Mouse (Mus musculus) embryonic facial prominence, embryonic 11.5 days (tissue): Measurements from ENCODE around the gene Dnajb5. TPM values are rescaled to one million over a fixed set of nuclear protein-coding genes. Genes with fewer than 3 reads are reported as not detected.
"Not testable (repeated sequence)": the region's sequence is repeated elsewhere in the genome, so short reads cannot be mapped to it uniquely, and the experiment has no call there.

ENCODE experiments used
- ATAC-seq: fragments of 200-750 bp; cut with Nextera tagmentation; replicated peaks from 2 replicates; pipeline ENCODE4 v1.8.0; 2017; ENCODE audit warnings: low read depth; ENCODE audit not compliant: insufficient number of reproducible peaks, low FRiP score, low TSS enrichment
- DNase-seq: peaks from one replicate; pipeline ENCODE4 v3.0.0-alpha.2; 2015; ENCODE audit warnings: low spot score
- H3K27ac ChIP-seq: fragments of 300-500 bp; sonication (generic); replicated peaks from 2 replicates; pipeline ENCODE4 v1.5.1; 2014; ENCODE audit warnings: mild to moderate bottlenecking, low read depth, low read length, control low read depth
- H3K27me3 ChIP-seq: fragments of 300-500 bp; sonication (generic); 2 replicates; pipeline ENCODE4 v1.6.1; 2014; ENCODE audit warnings: mild to moderate bottlenecking, low read length, moderate library complexity, mixed read lengths; ENCODE audit not compliant: control insufficient read depth, insufficient read depth
- H3K36me3 ChIP-seq: fragments of 300-500 bp; sonication (generic); replicated peaks from 2 replicates; pipeline ENCODE4 v1.6.1; 2014; ENCODE audit warnings: low read depth, mild to moderate bottlenecking, low read length, moderate library complexity, mixed read lengths; ENCODE audit not compliant: control insufficient read depth, insufficient read depth
- H3K4me1 ChIP-seq: fragments of 300-500 bp; sonication (generic); 2 replicates; pipeline ENCODE4 v1.6.1; 2014; ENCODE audit warnings: low read length, mixed read lengths; ENCODE audit not compliant: control insufficient read depth, insufficient read depth
- H3K4me2 ChIP-seq: fragments of 300-500 bp; sonication (generic); 2 replicates; pipeline ENCODE4 v1.6.1; 2014; ENCODE audit warnings: low read depth, mild to moderate bottlenecking, control low read depth, low read length, moderate library complexity
- H3K4me3 ChIP-seq: fragments of 300-500 bp; sonication (generic); 2 replicates; pipeline ENCODE4 v1.5.1; 2014; ENCODE audit warnings: low read depth, low read length, control low read depth
- H3K9ac ChIP-seq: fragments of 300-500 bp; sonication (generic); replicated peaks from 2 replicates; pipeline ENCODE4 v1.6.1; 2014; ENCODE audit warnings: mild to moderate bottlenecking, control low read depth, low read length
- H3K9me3 ChIP-seq: fragments of 300-500 bp; sonication (generic); replicated peaks from 2 replicates; pipeline ENCODE4 v1.6.1; 2016; ENCODE audit warnings: mild to moderate bottlenecking, low read length, inconsistent platforms, mixed read lengths; ENCODE audit not compliant: control insufficient read depth
- WGBS: fragments of 180-500 bp; shearing (Covaris S2); extraction: QIAGEN DNeasy Blood & Tissue Kit; methylation state at CpG from one replicate; pipeline ENCODE4 v1.1.7; 2014; 5-methylcytosine and 5-hydroxymethylcytosine counted together
- polyA plus RNA-seq: library from polyadenylated mRNA; unstranded; fragments of >200 nt; fragmentation: Nextera tagmentation; extraction: Ambion mirVana; gene quantifications from 2 replicates; pipeline ENCODE4 v1.2.1, GENCODE M21; 2014

Gene Dnajb5
- polyA plus RNA-seq, 1 experiment from 2014 or later: 8.6 TPM

- H3K27me3 ChIP-seq: no peaks in the 10 kb centered on the region
- H3K36me3 ChIP-seq: peaks cover 4% of the 10 kb centered on the region; the same call in 1 of the 2 replicates
- H3K9me3 ChIP-seq: no peaks in the 10 kb centered on the region
- no peaks in the 10 kb centered on the region for H3K4me1 ChIP-seq
- H3K4me3 ChIP-seq: no peak overlapping the region
- H3K27ac ChIP-seq: no peak overlapping the region
- H3K9ac ChIP-seq: no peak overlapping the region
- 84% methylated on average over 5 of the region's 5 CpGs for WGBS
- no peak for DNase-seq
- no peak overlapping the region for H3K4me2 ChIP-seq
- no peak for ATAC-seq
Observed at GRCm38 (mm10) chr4:42973868-42974267, 24.3 kb downstream of the Dnajb5 start.

GRCm38 (mm10) chr4:42978062-42978461 lies 28.4 kb downstream of the Dnajb5 start:
- WGBS: 89% methylated on average over 4 of the region's 4 CpGs
- Histone ChIP-seq H3K4me1 (no peaks in the 10 kb centered on the region), H3K27ac (no peak overlapping the region), H3K4me2 (no peak overlapping the region), H3K27me3 (no peaks in the 10 kb centered on the region), H3K9ac (no peak overlapping the region), H3K36me3 (peaks cover 4% of the 10 kb centered on the region), H3K9me3 (no peaks in the 10 kb centered on the region), H3K4me3 (no peak overlapping the region)
- ATAC-seq: no peak
- no peak for DNase-seq

- ATAC-seq, H3K4me2 ChIP-seq, DNase-seq, H3K27me3 ChIP-seq, H3K9me3 ChIP-seq, H3K9ac ChIP-seq, H3K4me1 ChIP-seq, H3K27ac ChIP-seq, H3K4me3 ChIP-seq, H3K36me3 ChIP-seq: not testable (repeated sequence)
- 93% methylated on average over 6 of the region's 8 CpGs for whole genome bisulfite sequencing
Observed at GRCm38 (mm10) chr4:42980467-42980866, 30.9 kb downstream of the Dnajb5 start.

GRCm38 (mm10) chr4:42988296-42988695 lies 38.7 kb downstream of the Dnajb5 start:
- no peak for ATAC-seq
- no peak for DNase-seq
- no peaks in the 10 kb centered on the region for H3K4me1 ChIP-seq
- 83% methylated on average over 1 of the region's 1 CpGs for WGBS
- no peaks in the 10 kb centered on the region for H3K9me3 ChIP-seq
- no peak overlapping the region for H3K27ac ChIP-seq
- H3K36me3 ChIP-seq: peaks cover 21% of the 10 kb centered on the region
- no peak overlapping the region for H3K4me2 ChIP-seq
- H3K27me3 ChIP-seq: no peaks in the 10 kb centered on the region
- no peak overlapping the region for H3K9ac ChIP-seq
- no peak overlapping the region for H3K4me3 ChIP-seq

- no peaks in the 10 kb centered on the region for H3K9me3 ChIP-seq
- H3K36me3 ChIP-seq: peaks cover 10% of the 10 kb centered on the region
- no peak overlapping the region for H3K4me3 ChIP-seq
- H3K4me2 ChIP-seq: no peak overlapping the region; the same call in 1 of the 2 replicates
- H3K4me1 ChIP-seq: no peaks in the 10 kb centered on the region
- WGBS: 81% methylated on average over 2 of the region's 2 CpGs
- no peak overlapping the region for H3K27ac ChIP-seq
- DNase-seq (no peak), ATAC-seq (no peak)
- no peak overlapping the region for H3K9ac ChIP-seq
- H3K27me3 ChIP-seq: no peaks in the 10 kb centered on the region
Observed at GRCm38 (mm10) chr4:42998022-42998421, 48.4 kb downstream of the Dnajb5 start.

GRCm38 (mm10) chr4:42999451-43000140 lies 50.0 kb downstream of the Dnajb5 start:
- Histone ChIP-seq H3K9ac (peak overlapping the region; percentile 95), H3K4me1 (no peaks in the 10 kb centered on the region), H3K27me3 (no peaks in the 10 kb centered on the region), H3K27ac (peak overlapping the region; percentile 99), H3K36me3 (no peaks in the 10 kb centered on the region), H3K4me2 (peak overlapping the region; percentile 59), H3K9me3 (no peaks in the 10 kb centered on the region), H3K4me3 (peak overlapping the region; percentile 95)
- peak; percentile 74 for DNase-seq
- ATAC-seq: peak; percentile 82
- under 1% methylated on average over 45 of the region's 51 CpGs for WGBS

- H3K27me3 ChIP-seq, H3K9me3 ChIP-seq, H3K36me3 ChIP-seq, H3K4me1 ChIP-seq: not testable (repeated sequence)
- peak within 1 kb of the TSS; percentile 95 for H3K9ac ChIP-seq
- H3K4me2 ChIP-seq: peak within 1 kb of the TSS; percentile 59
- H3K27ac ChIP-seq: peak within 1 kb of the TSS; percentile 99
- peak within 1 kb of the TSS; percentile 95 for H3K4me3 ChIP-seq
- WGBS: under 1% methylated on average over 47 of the region's 56 CpGs
- peak; percentile 99 for DNase-seq
- ATAC-seq: peak; percentile 98
Observed at GRCm38 (mm10) chr4:43000141-43000986, 50.8 kb downstream of the Dnajb5 start, which contains the start of gene Vcp. Gene Vcp, minus strand, starts transcription at chr4:43000507.

- no peaks in the 10 kb centered on the region for H3K27me3 ChIP-seq
- no peak for DNase-seq
- H3K27ac ChIP-seq: no peak overlapping the region
- no peak overlapping the region for H3K9ac ChIP-seq
- H3K36me3 ChIP-seq: no peaks in the 10 kb centered on the region; the same call in 1 of the 2 replicates
- H3K9me3 ChIP-seq: no peaks in the 10 kb centered on the region
- 86% methylated on average over 2 of the region's 2 CpGs for WGBS
- no peak overlapping the region for H3K4me3 ChIP-seq
- no peaks in the 10 kb centered on the region for H3K4me1 ChIP-seq
- no peak for ATAC-seq
- no peak overlapping the region for H3K4me2 ChIP-seq
Observed at GRCm38 (mm10) chr4:43001272-43001671, 51.7 kb downstream of the Dnajb5 start.
